Mouse (Mus musculus) heart, embryonic 10.5 days (tissue): Measurements from ENCODE around the gene Faim. TPM values are rescaled to one million over a fixed set of nuclear protein-coding genes. Genes with fewer than 3 reads are reported as not detected.

Source experiments
- DNase-seq: peaks from one replicate; pipeline ENCODE4 v3.0.0-alpha.2; 2017; ENCODE audit warnings: low spot score
- H3K27ac ChIP-seq: fragments of 300-500 bp; sonication (generic); 2 replicates; pipeline ENCODE4 v1.5.1; 2016; ENCODE audit warnings: mild to moderate bottlenecking
- H3K27me3 ChIP-seq: fragments of 300-500 bp; sonication (generic); 2 replicates; pipeline ENCODE4 v1.6.1; 2016; ENCODE audit warnings: mild to moderate bottlenecking; ENCODE audit not compliant: poor library complexity, insufficient read depth, severe bottlenecking
- H3K36me3 ChIP-seq: fragments of 300-500 bp; sonication (generic); 2 replicates; pipeline ENCODE4 v1.6.1; 2016; ENCODE audit warnings: mild to moderate bottlenecking, moderate library complexity
- H3K4me1 ChIP-seq: fragments of 300-500 bp; sonication (generic); 2 replicates; pipeline ENCODE4 v1.6.1; 2016; ENCODE audit warnings: mild to moderate bottlenecking
- H3K4me3 ChIP-seq: fragments of 300-500 bp; sonication (generic); 2 replicates; pipeline ENCODE4 v1.5.1; 2016; ENCODE audit warnings: mild to moderate bottlenecking, moderate library complexity
- H3K9me3 ChIP-seq: fragments of 300-500 bp; sonication (generic); 2 replicates; pipeline ENCODE4 v1.6.1; 2016; ENCODE audit warnings: mild to moderate bottlenecking, moderate library complexity
- WGBS: fragments of 180-500 bp; shearing (Covaris S2); methylation state at CpG from one replicate; pipeline ENCODE4 v1.1.7; 2016; 5-methylcytosine and 5-hydroxymethylcytosine counted together
- polyA plus RNA-seq: library from polyadenylated mRNA; unstranded; fragments of >200 nt; fragmentation: Nextera tagmentation; extraction: Ambion mirVana; gene quantifications from 2 replicates; pipeline ENCODE4 v1.2.1, GENCODE M21; 2016

Gene Faim
- polyA plus RNA-seq, 1 experiment from 2014 or later = 47.5 TPM

DNA sequence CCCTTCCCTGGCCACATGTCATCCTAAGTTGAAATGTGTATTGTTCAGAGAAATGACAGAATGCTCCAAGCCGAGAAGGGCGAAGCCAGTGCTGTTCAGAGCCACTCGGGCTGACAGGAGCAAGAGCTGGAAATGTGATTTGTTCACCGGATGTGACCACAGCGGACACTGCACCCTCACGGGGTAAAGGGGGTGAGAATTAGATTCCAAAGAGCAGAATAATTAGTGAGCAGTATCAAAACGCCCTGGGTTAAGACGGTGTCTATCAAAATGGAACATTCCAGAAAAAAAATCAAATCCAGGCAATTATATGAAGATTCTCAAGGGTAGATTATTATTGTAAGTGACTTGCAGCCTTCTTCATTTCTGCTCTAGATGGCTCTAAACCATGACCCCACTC, 47.9 kb downstream of the Faim start:
- Histone ChIP-seq H3K27ac (no peak overlapping the region), H3K27me3 (no peaks in the 10 kb centered on the region), H3K36me3 (peaks cover under 1% of the 10 kb centered on the region; the same call in 1 of the 2 replicates), H3K4me3 (no peak overlapping the region), H3K9me3 (no peaks in the 10 kb centered on the region), H3K4me1 (peaks cover 7% of the 10 kb centered on the region; the same call in 1 of the 2 replicates)
- WGBS = 88% methylated on average over 8 of the region's 8 CpGs
- no peak for DNase-seq

GRCm38 (mm10) chr9:99035575-99035974, 49.4 kb downstream of the Faim start, which contains the start of gene Gm1123:
Gene Gm1123, minus strand, starts transcription at chr9:99035715.
- no peak for DNase-seq
- 76% methylated on average over 12 of the region's 12 CpGs for WGBS
- Histone ChIP-seq H3K36me3 (peaks cover 9% of the 10 kb centered on the region), H3K4me1 (peaks cover 7% of the 10 kb centered on the region; the same call in 1 of the 2 replicates), H3K4me3 (no peak within 1 kb of the TSS), H3K27me3 (no peaks in the 10 kb centered on the region), H3K9me3 (no peaks in the 10 kb centered on the region), H3K27ac (no peak within 1 kb of the TSS)

DNA sequence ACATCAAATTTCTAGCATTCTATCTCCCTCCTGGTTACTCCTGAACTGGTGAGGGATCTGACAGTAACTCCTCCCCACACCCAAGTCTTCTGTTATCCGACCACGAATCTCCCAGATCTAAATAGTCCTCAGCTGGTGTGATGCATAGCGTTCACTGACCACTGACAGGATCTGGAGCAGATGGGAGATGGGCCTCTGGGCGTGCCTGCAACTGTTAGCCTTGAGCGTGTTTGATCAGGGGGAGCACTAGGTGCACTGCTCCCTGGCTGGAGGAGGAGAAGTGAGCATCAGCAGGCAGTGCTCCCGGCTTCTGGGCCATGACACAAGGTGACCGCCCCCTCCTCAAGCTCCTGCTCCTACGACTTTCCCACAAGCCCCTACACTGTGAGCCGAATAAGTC, 55.8 kb downstream of the Faim start:
- no peak overlapping the region for H3K27ac ChIP-seq
- H3K9me3 ChIP-seq = no peaks in the 10 kb centered on the region
- WGBS = 78% methylated on average over 9 of the region's 9 CpGs

DNA sequence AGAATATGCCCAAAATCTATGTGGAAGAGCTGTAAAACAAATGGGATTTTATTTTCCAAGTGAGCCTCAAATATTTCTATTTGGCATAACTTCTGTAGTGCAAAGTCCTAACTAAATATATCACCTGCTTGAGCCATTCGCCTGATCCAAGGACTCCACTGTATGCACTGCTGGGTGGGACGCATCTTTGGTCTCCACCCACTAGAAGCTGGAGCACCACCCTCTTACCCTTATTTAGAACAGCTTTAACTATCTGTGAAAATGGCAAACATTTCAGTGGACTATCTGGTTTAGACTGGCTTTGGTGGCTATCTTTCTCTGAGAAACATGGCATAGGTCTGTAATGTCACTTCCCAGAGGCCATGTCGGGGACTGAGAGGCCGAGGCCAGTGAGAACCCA, 56.5 kb downstream of the Faim start:
- Histone ChIP-seq H3K27ac (no peak overlapping the region), H3K4me1 (no peaks in the 10 kb centered on the region), H3K4me3 (no peak overlapping the region), H3K9me3 (no peaks in the 10 kb centered on the region), H3K27me3 (no peaks in the 10 kb centered on the region), H3K36me3 (peaks cover 22% of the 10 kb centered on the region)
- no peak for DNase-seq
- 85% methylated on average over 4 of the region's 4 CpGs for WGBS

More for the DNA sequence above, 55.8 kb downstream of the Faim start:
- DNase-seq = no peak
- Histone ChIP-seq H3K27me3 (no peaks in the 10 kb centered on the region), H3K4me1 (no peaks in the 10 kb centered on the region), H3K4me3 (no peak overlapping the region), H3K36me3 (peaks cover 22% of the 10 kb centered on the region)

DNA sequence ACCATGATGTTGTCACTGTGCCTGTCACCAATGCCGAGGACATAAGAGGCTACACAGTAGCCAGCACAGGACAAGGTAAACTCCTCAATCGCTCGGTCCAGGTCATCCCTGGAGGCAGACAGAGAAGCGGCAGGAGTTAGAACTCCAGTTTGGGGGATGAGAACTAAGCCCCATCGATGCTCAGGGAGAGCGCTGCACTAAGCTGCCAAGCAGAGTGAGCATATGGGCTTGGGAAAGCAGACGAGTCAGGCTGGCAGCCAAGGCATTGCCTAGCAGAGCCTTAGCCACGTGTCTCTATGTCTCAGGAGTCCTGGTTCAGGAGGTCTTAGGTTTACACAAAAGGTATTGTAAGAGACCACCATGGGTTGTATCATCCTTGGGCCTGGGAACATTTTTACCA, 58.6 kb downstream of the Faim start:
- peaks cover 15% of the 10 kb centered on the region; the same call in 1 of the 2 replicates for H3K36me3 ChIP-seq
- H3K4me1 ChIP-seq = peaks cover 6% of the 10 kb centered on the region; the same call in 1 of the 2 replicates
- H3K9me3 ChIP-seq = no peaks in the 10 kb centered on the region
- H3K27me3 ChIP-seq = no peaks in the 10 kb centered on the region
- WGBS = 85% methylated on average over 8 of the region's 8 CpGs
- DNase-seq = no peak
- no peak overlapping the region for H3K4me3 ChIP-seq
- no peak overlapping the region for H3K27ac ChIP-seq

DNA sequence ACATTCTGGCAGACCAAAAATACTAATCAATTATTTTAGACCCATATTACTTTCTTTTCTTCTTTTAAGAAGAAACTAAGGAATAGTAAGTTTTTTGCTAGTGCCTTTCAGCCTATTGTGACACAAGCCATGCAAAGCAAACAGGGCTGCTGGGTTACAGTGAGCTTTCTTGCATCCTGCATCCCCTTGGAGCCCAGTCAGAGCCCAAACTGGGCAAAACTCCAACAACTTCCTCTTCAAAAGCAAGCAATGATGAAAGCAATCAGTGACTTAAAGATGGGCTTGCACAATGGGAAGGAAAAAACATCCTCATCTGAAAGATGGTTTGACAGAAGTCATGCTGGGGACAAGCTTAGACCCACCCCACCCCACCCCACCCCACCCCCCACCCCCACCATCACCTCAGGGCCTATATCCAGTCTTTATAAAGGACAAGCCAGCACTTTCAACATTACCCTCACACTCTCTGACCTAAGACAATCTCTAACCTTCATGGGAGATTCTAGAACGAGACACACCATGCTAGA, 62.6 kb downstream of the Faim start:
- Histone ChIP-seq H3K36me3 (0 out of 2 replicates have a peak, but pooled peaks cover 6% of the 10 kb centered on the region), H3K27ac (no peak overlapping the region), H3K4me3 (no peak overlapping the region), H3K9me3 (no peaks in the 10 kb centered on the region), H3K4me1 (peaks cover 11% of the 10 kb centered on the region; the same call in 1 of the 2 replicates), H3K27me3 (no peaks in the 10 kb centered on the region)
- WGBS = 64% methylated on average over 1 of the region's 1 CpGs
- DNase-seq = no peak

- Histone ChIP-seq H3K4me3 (no peak overlapping the region), H3K36me3 (0 out of 2 replicates have a peak, but pooled peaks cover 2% of the 10 kb centered on the region), H3K4me1 (peaks cover 11% of the 10 kb centered on the region; the same call in 1 of the 2 replicates), H3K27ac (no peak overlapping the region), H3K9me3 (no peaks in the 10 kb centered on the region), H3K27me3 (no peaks in the 10 kb centered on the region)
- DNase-seq = no peak
- 48% methylated on average over 6 of the region's 6 CpGs for WGBS
Observed at GRCm38 (mm10) chr9:99049760-99050159, 63.6 kb downstream of the Faim start.

Other genes starting within 250 kb of the Faim start
- not detected in 2 replicates for gene Prr23a1, start 143.9 kb upstream of the Faim start, polyA plus RNA-seq
- not detected in 2 replicates for gene Prr23a2, start 129.9 kb upstream of the Faim start, polyA plus RNA-seq
- gene Prr23a3, start 121.6 kb upstream of the Faim start, polyA plus RNA-seq = 0.34 TPM in 1 of 2 replicates, not detected in the other
- gene 7420426K07Rik, start 83.3 kb upstream of the Faim start, polyA plus RNA-seq = not detected in 2 replicates
- 0.10 TPM in 1 of 2 replicates, not detected in the other for gene Foxl2, start 31.1 kb upstream of the Faim start, polyA plus RNA-seq
- gene Gm1123, start 49.3 kb downstream of the Faim start, polyA plus RNA-seq = 0.09 TPM in 1 of 2 replicates, not detected in the other
- 2.0 and 2.4 TPM in 2 replicates for gene Pik3cb, start 154.2 kb downstream of the Faim start, polyA plus RNA-seq